ENCODE assay signal across 9 mouse cellular contexts in the genomic region with DNA sequence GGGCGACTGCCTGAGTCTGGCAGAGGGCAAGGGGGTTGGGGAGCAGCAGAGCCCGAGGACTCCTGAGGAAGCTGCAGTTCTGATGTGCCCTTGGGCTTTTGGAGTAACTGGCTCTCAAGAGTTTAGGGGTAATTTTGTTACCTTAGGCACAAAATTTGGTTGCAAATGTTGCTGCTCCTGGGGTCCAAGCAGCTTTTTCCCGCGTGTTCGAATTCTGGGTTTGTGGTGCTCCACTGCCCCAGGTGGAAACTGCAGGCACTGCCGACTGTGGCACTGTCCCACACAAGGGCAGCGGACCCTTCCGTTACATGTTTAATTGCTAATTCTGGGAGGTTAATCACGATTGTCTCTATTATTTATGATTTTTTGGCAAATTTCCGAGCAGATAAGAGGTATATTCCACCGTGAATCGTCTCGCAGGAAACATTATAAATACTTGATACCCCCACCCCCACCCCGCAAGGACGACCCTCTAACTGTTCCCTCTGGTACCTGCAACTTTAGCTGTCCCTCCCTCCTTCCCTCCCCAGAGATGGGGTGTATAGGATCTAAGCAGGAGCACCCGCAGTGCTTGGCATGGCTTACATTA. TPM values are rescaled to one million over a fixed set of nuclear protein-coding genes. Genes with fewer than 3 reads are reported as not detected.
DNase-seq lines count a peak whose midpoint lies in the region; ATAC-seq and TF ChIP-seq lines count a peak whose summit lies in the region.
"Had no signal": no experiment of that assay in that cellular context is flagged by ENCODE, and none has a peak within 500 bp of the region (broad histone marks: within the 10 kb centered on the region; RNA-seq: fewer than 3 reads in every experiment).

No protein-coding gene starts in this region.

- no peak overlapping the region for H3K9ac ChIP-seq in hindbrain, postnatal 0 days (replicated peaks; ENCODE audit: low read length)
- H3K9ac ChIP-seq in hindbrain, embryonic 16.5 days (ENCODE audit: low read depth, low read length), result no peak overlapping the region
- H3K9ac ChIP-seq in embryonic facial prominence, embryonic 15.5 days, result no peak overlapping the region
- H3K9ac ChIP-seq in midbrain, postnatal 0 days (replicated peaks; ENCODE audit: low read length, poor library complexity, severe bottlenecking), result no peak overlapping the region

- TF ChIP-seq CTCF in hindbrain, postnatal 0 days (IDR thresholded peaks at IDR 0.05; ENCODE audit: low read depth), result peak; percentile 61
- peak; percentile 42 for TF ChIP-seq CTCF in midbrain, postnatal 0 days (IDR thresholded peaks at IDR 0.05)

- no peak overlapping the region for H3K4me2 ChIP-seq in hindbrain, postnatal 0 days (ENCODE audit: low read depth, low read length)
- no peak overlapping the region for H3K4me2 ChIP-seq in hindbrain, embryonic 16.5 days (ENCODE audit: low read length)
- H3K4me2 ChIP-seq in embryonic facial prominence, embryonic 15.5 days (replicated peaks), result peak overlapping the region; percentile 3; the same call in 1 of the 2 replicates
- H3K4me2 ChIP-seq in midbrain, postnatal 0 days (ENCODE audit: low read depth, low read length, poor library complexity, severe bottlenecking), result no peak overlapping the region

- no peaks in the 10 kb centered on the region; the same call in 1 of the 2 replicates for H3K36me3 ChIP-seq in hindbrain, postnatal 0 days (ENCODE audit: insufficient read depth, low read length)
- H3K36me3 ChIP-seq in hindbrain, embryonic 16.5 days (ENCODE audit: control insufficient read depth, insufficient read depth, low read length), result no peaks in the 10 kb centered on the region
- no peaks in the 10 kb centered on the region for H3K36me3 ChIP-seq in embryonic facial prominence, embryonic 15.5 days
- no peaks in the 10 kb centered on the region; the same call in 1 of the 2 replicates for H3K36me3 ChIP-seq in midbrain, postnatal 0 days (ENCODE audit: insufficient read depth, low read length)

- no peak for DNase-seq in hindbrain, postnatal 0 days (ENCODE audit: low spot score)
- DNase-seq in embryo, embryonic 10 days (ENCODE audit: low spot score), result peak; percentile 48
- no peak for DNase-seq in midbrain, postnatal 0 days (ENCODE audit: low spot score)
- no peak for DNase-seq in cerebellum, postnatal 4 days (ENCODE audit: low spot score in 2 of 2)
- no peak for DNase-seq in kidney, adult 11 months

- H3K4me3 ChIP-seq in hindbrain, postnatal 0 days (ENCODE audit: low read length), result no peak overlapping the region
- no peak overlapping the region for H3K4me3 ChIP-seq in hindbrain, embryonic 16.5 days (ENCODE audit: low read length)
- H3K4me3 ChIP-seq in embryonic facial prominence, embryonic 15.5 days (replicated peaks), result no peak overlapping the region; the same call in 1 of the 2 replicates
- H3K4me3 ChIP-seq in midbrain, postnatal 0 days (ENCODE audit: low read depth, low read length), result no peak overlapping the region

- no peak overlapping the region for H3K27ac ChIP-seq in hindbrain, postnatal 0 days
- no peak overlapping the region for H3K27ac ChIP-seq in hindbrain, embryonic 16.5 days (ENCODE audit: low read depth, low read length)
- no peak overlapping the region for H3K27ac ChIP-seq in embryonic facial prominence, embryonic 15.5 days (replicated peaks)
- H3K27ac ChIP-seq in midbrain, postnatal 0 days (ENCODE audit: low read depth, low read length), result no peak overlapping the region

- H3K4me1 ChIP-seq in hindbrain, postnatal 0 days (ENCODE audit: insufficient read depth, low read length), result no peaks in the 10 kb centered on the region; the same call in 1 of the 2 replicates
- peaks cover 7% of the 10 kb centered on the region for H3K4me1 ChIP-seq in hindbrain, embryonic 16.5 days (ENCODE audit: control insufficient read depth, insufficient read depth, low read depth, low read length)
- peaks cover 24% of the 10 kb centered on the region for H3K4me1 ChIP-seq in embryonic facial prominence, embryonic 15.5 days
- H3K4me1 ChIP-seq in midbrain, postnatal 0 days (ENCODE audit: insufficient read depth, low read length), result peaks cover 4% of the 10 kb centered on the region; the same call in 1 of the 2 replicates

- peaks cover 54% of the 10 kb centered on the region for H3K27me3 ChIP-seq in hindbrain, postnatal 0 days (ENCODE audit: insufficient read depth, low read length)
- peaks cover 49% of the 10 kb centered on the region for H3K27me3 ChIP-seq in hindbrain, embryonic 16.5 days (replicated peaks; ENCODE audit: control insufficient read depth, insufficient read depth, low read length)
- peaks cover 57% of the 10 kb centered on the region for H3K27me3 ChIP-seq in embryonic facial prominence, embryonic 15.5 days
- H3K27me3 ChIP-seq in midbrain, postnatal 0 days (ENCODE audit: insufficient read depth, low read length), result peaks cover 41% of the 10 kb centered on the region

- no peaks in the 10 kb centered on the region for H3K9me3 ChIP-seq in hindbrain, postnatal 0 days (ENCODE audit: low read length)
- H3K9me3 ChIP-seq in hindbrain, embryonic 16.5 days (ENCODE audit: control insufficient read depth, low read length), result no peaks in the 10 kb centered on the region
- H3K9me3 ChIP-seq in embryonic facial prominence, embryonic 15.5 days (replicated peaks), result no peaks in the 10 kb centered on the region
- H3K9me3 ChIP-seq in midbrain, postnatal 0 days (ENCODE audit: low read length), result no peaks in the 10 kb centered on the region

- ATAC-seq in hindbrain, postnatal 0 days, result no peak
- ATAC-seq in hindbrain, embryonic 16.5 days, result no peak
- no peak for ATAC-seq in embryonic facial prominence, embryonic 15.5 days (ENCODE audit: insufficient number of reproducible peaks, low FRiP score, low TSS enrichment, low read depth)
- no peak for ATAC-seq in midbrain, postnatal 0 days (ENCODE audit: low FRiP score)
- ATAC-seq in cerebellum, adult (ENCODE audit: insufficient number of reproducible peaks, low FRiP score, low TSS enrichment), result no peak

- WGBS in hindbrain, postnatal 0 days, result 20% methylated on average over 16 of the region's 16 CpGs
- WGBS in hindbrain, embryonic 16.5 days, result 13% methylated on average over 16 of the region's 16 CpGs
- WGBS in embryonic facial prominence, embryonic 15.5 days, result 8% methylated on average over 16 of the region's 16 CpGs
- WGBS in midbrain, postnatal 0 days, result 14% methylated on average over 16 of the region's 16 CpGs

RNA-seq across cellular contexts. Expression of gene Isl2, which starts 10.9 kb away (rescaled TPM):
- total RNA-seq in hindbrain, postnatal 0 days (2014; rRNA removed), result 1.2 and 1.6 TPM in 2 replicates
- 0.53 and 0.95 TPM in 2 replicates for polyA plus RNA-seq in hindbrain, postnatal 0 days (2015; fragmentation: Nextera tagmentation; extraction: Ambion mirVana)
- polyA plus RNA-seq in hindbrain, embryonic 16.5 days (2015; fragmentation: Nextera tagmentation; extraction: Ambion mirVana), result 1.8 and 3.6 TPM in 2 replicates
- polyA plus RNA-seq in embryonic facial prominence, embryonic 15.5 days (2015; fragmentation: Nextera tagmentation; extraction: Ambion mirVana), result 2.3 and 2.9 TPM in 2 replicates
- 0.14 TPM in 1 of 2 replicates, not detected in the other for total RNA-seq in midbrain, postnatal 0 days (2014; rRNA removed)
- 0.39 TPM in 1 of 2 replicates, not detected in the other for polyA plus RNA-seq in midbrain, postnatal 0 days (2015; fragmentation: Nextera tagmentation; extraction: Ambion mirVana)
- total RNA-seq: gastrocnemius, adult 18-20 months had no signal

RNA-seq across cellular contexts. Expression of gene Etfa, which starts 37.4 kb away (rescaled TPM):
- total RNA-seq in hindbrain, postnatal 0 days (2014; rRNA removed), result 12.5 and 17.6 TPM in 2 replicates
- polyA plus RNA-seq in hindbrain, postnatal 0 days (2015; fragmentation: Nextera tagmentation; extraction: Ambion mirVana), result 127 and 145 TPM in 2 replicates
- polyA plus RNA-seq in hindbrain, embryonic 16.5 days (2015; fragmentation: Nextera tagmentation; extraction: Ambion mirVana), result 99.7 and 111 TPM in 2 replicates
- polyA plus RNA-seq in embryonic facial prominence, embryonic 15.5 days (2015; fragmentation: Nextera tagmentation; extraction: Ambion mirVana), result 181 and 189 TPM in 2 replicates
- 11.5 and 13.7 TPM in 2 replicates for total RNA-seq in midbrain, postnatal 0 days (2014; rRNA removed)
- 94.6 and 99.1 TPM in 2 replicates for polyA plus RNA-seq in midbrain, postnatal 0 days (2015; fragmentation: Nextera tagmentation; extraction: Ambion mirVana)
